Mouse (Mus musculus): Measurements from ENCODE around the gene Satb1. TPM values are rescaled to one million over a fixed set of nuclear protein-coding genes. Genes with fewer than 3 reads are reported as not detected.

Gene Satb1
- total and polyA plus RNA-seq, 2 experiments, result 0.65 to 0.83 TPM

DNA sequence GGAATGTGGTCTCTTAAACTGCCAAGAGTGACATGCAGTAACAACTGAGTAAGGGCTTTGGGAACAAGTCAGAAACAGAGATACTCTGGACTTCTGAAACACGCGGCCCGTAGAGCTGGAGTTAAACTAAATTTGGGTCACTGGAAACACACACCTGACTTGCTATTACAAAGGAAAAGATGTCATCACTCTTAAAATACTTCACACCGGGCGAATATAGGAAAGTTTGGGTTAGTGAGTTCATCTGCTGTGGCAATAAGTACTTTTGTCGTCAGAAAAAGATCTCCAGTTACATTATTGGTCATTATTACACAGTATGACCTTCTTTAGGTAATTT lies 19.3 kb downstream of the Satb1 start:
- Histone ChIP-seq H3K9ac (ENCODE audit: low read depth, low read length) (peak overlapping the region; percentile 64; the same call in 1 of the 2 replicates), H3K36me3 (ENCODE audit: control insufficient read depth, insufficient read depth, low read length) (no peaks in the 10 kb centered on the region), H3K79me2 (ENCODE audit: control insufficient read depth, insufficient read depth, low read length) (no peaks in the 10 kb centered on the region), H3K4me1 (ENCODE audit: control insufficient read depth, insufficient read depth, low read length) (no peaks in the 10 kb centered on the region), H3K27me3 (ENCODE audit: control insufficient read depth, insufficient read depth, low read length) (peaks cover 13% of the 10 kb centered on the region), H3K4me3 (ENCODE audit: insufficient read depth, low read depth, low read length) (peak overlapping the region; percentile 57; the same call in 1 of the 2 replicates), H3K27ac (replicated peaks; ENCODE audit: insufficient read depth, low read depth, low read length) (no peak overlapping the region)
- no peak for DNase-seq (ENCODE audit: extremely low read depth, low read depth, low spot score)
- 7% methylated on average over 6 of the region's 6 CpGs for WGBS
- TF ChIP-seq POLR2A (IDR thresholded peaks at IDR 0.05; ENCODE audit: extremely low read depth, insufficient read depth, low read length) (no peak), CTCF (IDR thresholded peaks at IDR 0.05; ENCODE audit: low read depth, low read length) (no peak)

DNA sequence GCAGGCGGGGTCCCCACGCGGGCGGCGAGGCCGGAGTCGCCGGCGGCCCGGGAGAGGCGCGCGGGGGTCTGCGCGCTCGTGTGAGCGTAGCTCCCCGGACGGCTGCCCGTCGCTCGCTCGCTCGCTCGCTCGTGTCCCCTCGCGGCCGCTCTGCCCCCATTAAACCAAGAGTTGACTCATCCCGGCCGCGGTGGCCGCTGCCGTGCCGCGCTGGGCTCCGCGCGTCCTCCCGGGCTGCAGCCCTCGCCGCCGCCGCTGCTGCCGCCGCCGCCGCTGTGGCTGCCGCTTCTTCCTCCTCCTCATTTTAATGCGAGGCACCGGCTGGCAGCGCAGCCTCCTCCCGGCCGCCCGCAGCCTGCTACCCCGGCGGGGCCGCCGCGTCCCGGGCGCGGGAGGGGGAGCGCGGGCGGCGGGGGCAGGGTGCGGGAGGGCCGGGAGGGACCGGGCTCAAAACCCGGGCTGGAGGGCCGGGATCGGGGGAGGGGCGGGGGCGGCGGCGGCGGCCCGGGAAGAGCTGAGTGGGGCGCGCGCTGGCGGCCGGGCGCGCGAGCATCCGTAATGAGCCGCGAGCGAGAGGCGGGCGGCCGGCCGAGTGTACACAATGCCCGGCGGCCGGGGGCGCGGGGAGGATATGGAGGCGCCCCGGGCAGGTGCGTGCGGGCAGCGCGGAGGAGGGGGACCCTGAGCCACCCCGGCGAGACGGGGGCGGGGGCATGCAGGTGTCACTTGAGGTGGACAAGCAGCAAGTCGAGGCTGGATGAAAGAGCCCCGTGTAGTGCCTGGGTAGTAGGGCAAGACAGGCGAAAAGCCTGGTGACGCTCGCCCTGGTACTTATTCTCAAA lies 19.9 kb downstream of the Satb1 start:
- TF ChIP-seq CTCF (IDR thresholded peaks at IDR 0.05; ENCODE audit: low read depth, low read length) (no peak), POLR2A (IDR thresholded peaks at IDR 0.05; ENCODE audit: extremely low read depth, insufficient read depth, low read length) (no peak)
- WGBS, result 2% methylated on average over 95 of the region's 115 CpGs
- no peak overlapping the region for H3K27ac ChIP-seq (replicated peaks; ENCODE audit: insufficient read depth, low read depth, low read length)
- no peak for DNase-seq (ENCODE audit: extremely low read depth, low read depth, low spot score)
- no peaks in the 10 kb centered on the region for H3K4me1 ChIP-seq (ENCODE audit: control insufficient read depth, insufficient read depth, low read length)
- no peaks in the 10 kb centered on the region for H3K79me2 ChIP-seq (ENCODE audit: control insufficient read depth, insufficient read depth, low read length)
- H3K27me3 ChIP-seq (ENCODE audit: control insufficient read depth, insufficient read depth, low read length), result peaks cover 13% of the 10 kb centered on the region
- no peaks in the 10 kb centered on the region for H3K36me3 ChIP-seq (ENCODE audit: control insufficient read depth, insufficient read depth, low read length)
- H3K4me3 ChIP-seq (ENCODE audit: insufficient read depth, low read depth, low read length), result peak overlapping the region; percentile 57
- H3K9ac ChIP-seq (ENCODE audit: low read depth, low read length), result peak overlapping the region; percentile 64

DNA sequence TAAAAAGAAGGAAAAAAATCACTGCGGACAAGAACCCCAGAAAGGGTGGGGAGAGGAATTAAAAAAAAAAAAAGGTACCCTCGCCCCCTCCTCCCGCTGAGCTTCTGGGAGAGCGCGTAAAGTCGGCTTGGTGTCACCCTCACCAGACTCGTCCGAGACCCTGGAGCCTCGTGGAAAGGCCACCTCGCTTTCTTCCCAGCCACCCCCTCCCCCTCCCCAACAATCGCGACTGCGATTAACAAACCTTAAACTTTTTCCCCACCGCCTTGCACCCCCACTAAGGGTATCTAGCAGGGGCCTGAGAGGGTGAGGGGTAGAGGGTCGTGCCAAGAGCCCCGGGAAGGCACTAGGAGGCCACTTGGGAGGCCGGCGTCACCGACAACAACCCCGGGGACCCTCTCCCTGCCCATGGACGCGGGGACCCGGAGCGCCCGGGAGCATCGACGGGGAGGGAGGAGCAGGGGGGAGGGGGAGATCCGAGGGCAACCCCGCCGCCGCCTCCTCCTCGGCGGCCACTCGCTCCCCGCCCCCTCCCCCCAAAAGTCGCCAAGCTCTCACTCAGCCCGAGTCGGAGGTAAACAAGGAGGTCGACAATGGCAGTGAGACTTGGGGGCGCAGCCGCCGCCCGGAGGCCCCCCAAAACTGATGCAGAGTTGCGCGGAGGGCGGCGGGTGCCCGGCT lies 20.7 kb downstream of the Satb1 start:
- Histone ChIP-seq H3K9ac (ENCODE audit: low read depth, low read length) (peak overlapping the region; percentile 44; the same call in 1 of the 2 replicates), H3K27ac (replicated peaks; ENCODE audit: insufficient read depth, low read depth, low read length) (no peak overlapping the region), H3K79me2 (ENCODE audit: control insufficient read depth, insufficient read depth, low read length) (no peaks in the 10 kb centered on the region), H3K36me3 (ENCODE audit: control insufficient read depth, insufficient read depth, low read length) (no peaks in the 10 kb centered on the region), H3K27me3 (ENCODE audit: control insufficient read depth, insufficient read depth, low read length) (peaks cover 13% of the 10 kb centered on the region), H3K4me3 (ENCODE audit: insufficient read depth, low read depth, low read length) (peak overlapping the region; percentile 57; the same call in 1 of the 2 replicates), H3K4me1 (ENCODE audit: control insufficient read depth, insufficient read depth, low read length) (no peaks in the 10 kb centered on the region)
- DNase-seq (ENCODE audit: extremely low read depth, low read depth, low spot score), result no peak
- TF ChIP-seq CTCF (IDR thresholded peaks at IDR 0.05; ENCODE audit: low read depth, low read length), result no peak
- TF ChIP-seq POLR2A (IDR thresholded peaks at IDR 0.05; ENCODE audit: extremely low read depth, insufficient read depth, low read length), result no peak
- WGBS, result 1% methylated on average over 44 of the region's 48 CpGs

DNA sequence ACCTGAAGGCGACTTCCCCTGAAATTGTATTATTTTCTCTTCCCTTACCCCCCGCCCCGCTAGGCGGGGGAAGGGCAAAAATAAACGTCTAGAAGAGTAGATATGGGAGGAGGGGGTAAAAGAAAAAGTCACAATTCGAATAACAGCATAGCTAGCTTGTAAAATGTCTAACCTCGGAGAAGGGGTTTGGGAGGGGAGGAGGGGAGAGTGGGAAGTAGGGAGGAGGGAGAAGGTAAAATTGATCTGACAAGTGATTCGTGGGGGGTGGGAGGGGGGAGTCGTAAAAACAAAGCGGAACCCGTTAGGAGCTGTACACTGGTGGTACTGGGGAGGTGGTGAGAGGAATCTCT lies 21.2 kb downstream of the Satb1 start:
- Histone ChIP-seq H3K27me3 (ENCODE audit: control insufficient read depth, insufficient read depth, low read length) (peaks cover 13% of the 10 kb centered on the region), H3K27ac (replicated peaks; ENCODE audit: insufficient read depth, low read depth, low read length) (no peak overlapping the region), H3K79me2 (ENCODE audit: control insufficient read depth, insufficient read depth, low read length) (no peaks in the 10 kb centered on the region), H3K9ac (ENCODE audit: low read depth, low read length) (no peak overlapping the region), H3K36me3 (ENCODE audit: control insufficient read depth, insufficient read depth, low read length) (no peaks in the 10 kb centered on the region), H3K4me1 (ENCODE audit: control insufficient read depth, insufficient read depth, low read length) (no peaks in the 10 kb centered on the region), H3K4me3 (ENCODE audit: insufficient read depth, low read depth, low read length) (no peak overlapping the region)
- no peak for TF ChIP-seq POLR2A (IDR thresholded peaks at IDR 0.05; ENCODE audit: extremely low read depth, insufficient read depth, low read length)
- TF ChIP-seq CTCF (IDR thresholded peaks at IDR 0.05; ENCODE audit: low read depth, low read length), result no peak
- DNase-seq (ENCODE audit: extremely low read depth, low read depth, low spot score), result no peak
- 2% methylated on average over 11 of the region's 11 CpGs for WGBS

DNA sequence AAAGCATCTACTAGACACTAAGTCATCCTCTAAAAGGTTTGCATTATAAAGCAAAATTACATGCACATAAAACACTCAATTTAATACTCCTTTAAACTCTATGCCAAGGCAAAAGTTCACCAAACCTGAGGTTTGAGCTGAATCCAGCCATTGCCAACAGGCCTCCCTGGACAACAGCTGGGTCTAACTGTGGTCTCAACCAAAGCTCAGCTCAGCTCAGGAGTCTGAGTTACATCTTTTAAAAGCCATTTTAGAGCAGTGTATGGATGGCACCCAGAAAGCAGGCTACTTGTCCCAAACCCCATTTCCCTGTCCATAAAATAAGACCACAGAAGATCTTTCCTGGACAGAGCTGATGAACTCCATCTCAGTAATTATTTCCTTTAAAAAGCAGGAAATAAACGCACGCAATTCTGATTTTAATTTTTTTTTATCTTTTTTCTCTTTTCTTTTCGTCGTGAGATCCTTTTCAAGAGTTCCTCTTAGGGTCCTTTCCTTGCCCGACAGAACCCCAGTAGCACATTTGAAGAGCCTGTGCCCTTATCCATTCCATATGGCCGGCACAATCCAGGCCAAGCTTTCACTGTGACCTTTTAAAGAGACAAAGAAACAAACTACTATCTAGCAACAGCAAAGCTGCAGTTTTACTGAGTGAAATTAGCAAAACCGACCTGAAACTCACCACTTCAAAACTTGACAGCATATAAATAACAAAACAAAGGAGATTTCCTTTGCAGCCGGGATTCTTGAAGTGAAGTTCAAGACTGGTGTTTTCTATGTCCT lies 21.8 kb downstream of the Satb1 start:
- Histone ChIP-seq H3K36me3 (ENCODE audit: control insufficient read depth, insufficient read depth, low read length) (no peaks in the 10 kb centered on the region), H3K27me3 (ENCODE audit: control insufficient read depth, insufficient read depth, low read length) (peaks cover 15% of the 10 kb centered on the region), H3K9ac (ENCODE audit: low read depth, low read length) (no peak overlapping the region), H3K4me3 (ENCODE audit: insufficient read depth, low read depth, low read length) (no peak overlapping the region), H3K4me1 (ENCODE audit: control insufficient read depth, insufficient read depth, low read length) (no peaks in the 10 kb centered on the region), H3K27ac (replicated peaks; ENCODE audit: insufficient read depth, low read depth, low read length) (no peak overlapping the region), H3K79me2 (ENCODE audit: control insufficient read depth, insufficient read depth, low read length) (no peaks in the 10 kb centered on the region)
- 8% methylated on average over 8 of the region's 8 CpGs for WGBS
- TF ChIP-seq CTCF (IDR thresholded peaks at IDR 0.05; ENCODE audit: low read depth, low read length) (no peak), POLR2A (IDR thresholded peaks at IDR 0.05; ENCODE audit: extremely low read depth, insufficient read depth, low read length) (no peak)
- no peak for DNase-seq (ENCODE audit: extremely low read depth, low read depth, low spot score)
